Mouse (Mus musculus): ENCODE measurements at regions not wholly inside any gene's neighbourhood (a gene's known extent, or its start where the extent isn't known, plus 50 kb on each side); places are given as distances from the start of the nearest gene placed in this dataset.
A peak's percentile ranks its signal among the peaks of the same experiment; 100 is the strongest.

GRCm38 (mm10) chr2:113959025-113959767, 54.2 kb downstream of the Gjd2 start:
- no peak for ATAC-seq

- no peak for ATAC-seq
Observed at GRCm38 (mm10) chr2:113952480-113952879, 60.9 kb downstream of the Gjd2 start.

GRCm38 (mm10) chr2:113949296-113949990, 64.0 kb downstream of the Gjd2 start:
- no peak for ATAC-seq

GRCm38 (mm10) chr2:113931689-113932088, 81.7 kb downstream of the Gjd2 start:
- peak; percentile 76 for ATAC-seq

- ATAC-seq, result peak; percentile 56
Observed at GRCm38 (mm10) chr2:113930948-113931347, 82.5 kb downstream of the Gjd2 start.

GRCm38 (mm10) chr2:113929650-113930049, 81.2 kb upstream of the Arhgap11a start:
- no peak for ATAC-seq

GRCm38 (mm10) chr2:113924138-113924537, 75.7 kb upstream of the Arhgap11a start:
- ATAC-seq, result no peak

GRCm38 (mm10) chr2:113918913-113919312, 70.5 kb upstream of the Arhgap11a start:
- ATAC-seq, result no peak

GRCm38 (mm10) chr2:113914248-113914647, 65.8 kb upstream of the Arhgap11a start:
- ATAC-seq, result peak; percentile 72

GRCm38 (mm10) chr2:113911188-113911587, 62.7 kb upstream of the Arhgap11a start:
- ATAC-seq, result no peak

- no peak for ATAC-seq
Observed at GRCm38 (mm10) chr2:113909502-113909901, 61.0 kb upstream of the Arhgap11a start.

GRCm38 (mm10) chr2:113908636-113909035, 60.2 kb upstream of the Arhgap11a start:
- no peak for ATAC-seq

GRCm38 (mm10) chr2:113904414-113904813, 56.0 kb upstream of the Arhgap11a start:
- peak; percentile 41 for ATAC-seq

- no peak for ATAC-seq
Observed at GRCm38 (mm10) chr2:113903865-113904264, 55.4 kb upstream of the Arhgap11a start.

GRCm38 (mm10) chr2:113903006-113903545, 54.6 kb upstream of the Arhgap11a start:
- ATAC-seq, result no peak

- no peak for ATAC-seq
Observed at GRCm38 (mm10) chr2:113902406-113902805, 53.9 kb upstream of the Arhgap11a start.

GRCm38 (mm10) chr2:113900496-113900895, 52.0 kb upstream of the Arhgap11a start:
- ATAC-seq, result no peak

- ATAC-seq, result no peak
Observed at GRCm38 (mm10) chr2:113898747-113899146, 50.3 kb upstream of the Arhgap11a start.
